Mouse (Mus musculus) embryonic facial prominence, embryonic 13.5 days (tissue): ENCODE results near the gene Tdp2. TPM values are rescaled to one million over a fixed set of nuclear protein-coding genes. Genes with fewer than 3 reads are reported as not detected.

ENCODE experiments used
- ATAC-seq: fragments of 200-750 bp; cut with Nextera tagmentation; 2 replicates; pipeline ENCODE4 v1.8.0; 2017; ENCODE audit warnings: low read depth; ENCODE audit not compliant: insufficient number of reproducible peaks, insufficient read depth, low FRiP score, low TSS enrichment
- H3K27ac ChIP-seq: fragments of 300-500 bp; sonication (generic); 2 replicates; pipeline ENCODE4 v1.5.1; 2015; ENCODE audit warnings: moderate library complexity, mild to moderate bottlenecking, inconsistent platforms
- H3K27me3 ChIP-seq: fragments of 300-500 bp; sonication (generic); 2 replicates; pipeline ENCODE4 v1.6.1; 2015; ENCODE audit warnings: mild to moderate bottlenecking, inconsistent platforms
- H3K36me3 ChIP-seq: fragments of 300-500 bp; sonication (generic); 2 replicates; pipeline ENCODE4 v1.6.1; 2015; ENCODE audit warnings: mild to moderate bottlenecking, inconsistent platforms
- H3K4me1 ChIP-seq: fragments of 300-500 bp; sonication (generic); 2 replicates; pipeline ENCODE4 v1.6.1; 2015; ENCODE audit warnings: inconsistent platforms
- H3K4me2 ChIP-seq: fragments of 300-500 bp; sonication (generic); 2 replicates; pipeline ENCODE4 v1.6.1; 2015; ENCODE audit warnings: moderate library complexity, mild to moderate bottlenecking, inconsistent platforms
- H3K4me3 ChIP-seq: fragments of 300-500 bp; sonication (generic); 2 replicates; pipeline ENCODE4 v1.5.1; 2015; ENCODE audit warnings: mild to moderate bottlenecking, inconsistent platforms
- H3K9ac ChIP-seq: fragments of 300-500 bp; sonication (generic); 2 replicates; pipeline ENCODE4 v1.6.1; 2015; ENCODE audit warnings: mild to moderate bottlenecking, inconsistent platforms
- H3K9me3 ChIP-seq: fragments of 300-500 bp; sonication (generic); 2 replicates; pipeline ENCODE4 v1.6.1; 2016; ENCODE audit warnings: inconsistent platforms
- WGBS: fragments of 180-500 bp; shearing (Covaris S2); methylation state at CpG from one replicate; pipeline ENCODE4 v1.1.7; 2015; ENCODE audit warnings: mixed read lengths; 5-methylcytosine and 5-hydroxymethylcytosine counted together
- polyA plus RNA-seq: library from polyadenylated mRNA; unstranded; fragments of >200 nt; fragmentation: Nextera tagmentation; extraction: Ambion mirVana; gene quantifications from 2 replicates; pipeline ENCODE4 v1.2.1, GENCODE M21; 2015

The Tdp2 gene
- polyA plus RNA-seq, 1 experiment from 2014 or later, result 59.2 TPM

- no peak for ATAC-seq
- Histone ChIP-seq H3K9ac (no peak overlapping the region), H3K36me3 (no peaks in the 10 kb centered on the region), H3K4me3 (no peak overlapping the region), H3K9me3 (no peaks in the 10 kb centered on the region), H3K27me3 (no peaks in the 10 kb centered on the region), H3K27ac (no peak overlapping the region), H3K4me1 (no peaks in the 10 kb centered on the region), H3K4me2 (no peak overlapping the region)
Observed at GRCm38 (mm10) chr13:24859115-24859514, 27.6 kb downstream of the Tdp2 start.

DNA sequence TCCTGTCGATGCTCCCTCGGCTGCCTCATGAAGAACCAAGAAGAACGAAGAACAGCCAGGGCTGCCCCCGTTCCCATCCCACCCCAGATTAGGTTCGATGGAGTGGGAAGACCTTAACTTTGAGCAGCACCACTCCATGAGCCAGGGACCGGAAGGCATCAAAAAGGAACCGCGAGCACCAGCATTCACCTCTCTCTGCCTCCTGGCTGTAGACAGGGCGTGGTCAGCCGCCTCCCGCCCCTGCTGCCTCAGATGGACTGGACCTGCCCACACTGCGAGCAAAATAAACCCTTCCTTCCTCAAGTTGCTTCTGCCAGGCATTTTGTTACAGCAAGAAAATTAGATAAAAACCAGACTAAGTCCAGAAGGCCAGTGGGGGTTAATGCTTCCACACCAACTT is 29.6 kb downstream of the Tdp2 start:
- H3K4me3 ChIP-seq, result no peak overlapping the region
- 70% methylated on average over 12 of the region's 12 CpGs for WGBS
- H3K27ac ChIP-seq, result no peak overlapping the region
- ATAC-seq, result no peak
- no peaks in the 10 kb centered on the region for H3K36me3 ChIP-seq
- H3K4me1 ChIP-seq, result no peaks in the 10 kb centered on the region
- H3K9ac ChIP-seq, result no peak overlapping the region
- no peaks in the 10 kb centered on the region for H3K27me3 ChIP-seq
- H3K4me2 ChIP-seq, result no peak overlapping the region
- H3K9me3 ChIP-seq, result no peaks in the 10 kb centered on the region

DNA sequence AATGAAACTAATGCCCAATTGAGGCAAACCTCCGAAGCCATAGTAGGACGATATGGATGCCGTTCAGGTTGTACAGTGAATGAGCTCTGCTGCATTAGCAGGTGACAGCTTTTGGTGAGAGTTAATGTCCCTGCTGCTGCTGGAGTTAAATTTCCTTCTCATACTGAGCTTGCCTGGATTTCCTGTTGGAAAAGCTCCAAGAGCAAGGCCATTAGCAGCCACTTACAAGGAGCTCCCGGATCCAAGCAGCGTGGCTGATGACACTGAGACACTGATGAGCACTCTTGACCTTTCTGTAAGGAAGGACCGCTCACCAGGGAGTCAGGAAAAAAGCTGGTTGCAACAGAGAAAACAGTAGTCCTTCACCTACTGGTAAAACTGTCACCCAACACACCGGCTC is 30.5 kb downstream of the Tdp2 start:
- WGBS, result 80% methylated on average over 7 of the region's 7 CpGs
- H3K9me3 ChIP-seq, result no peaks in the 10 kb centered on the region

GRCm38 (mm10) chr13:24862520-24862919 is 31.0 kb downstream of the Tdp2 start:
- Histone ChIP-seq H3K27me3 (no peaks in the 10 kb centered on the region), H3K9me3 (no peaks in the 10 kb centered on the region), H3K4me1 (no peaks in the 10 kb centered on the region), H3K36me3 (no peaks in the 10 kb centered on the region), H3K4me3 (no peak overlapping the region), H3K9ac (no peak overlapping the region), H3K4me2 (no peak overlapping the region), H3K27ac (no peak overlapping the region)
- 63% methylated on average over 7 of the region's 7 CpGs for WGBS
- ATAC-seq, result no peak

More for the DNA sequence above, 30.5 kb downstream of the Tdp2 start:
- ATAC-seq, result no peak
- Histone ChIP-seq H3K27me3 (no peaks in the 10 kb centered on the region), H3K4me1 (no peaks in the 10 kb centered on the region), H3K4me3 (no peak overlapping the region), H3K27ac (no peak overlapping the region), H3K4me2 (no peak overlapping the region), H3K36me3 (no peaks in the 10 kb centered on the region), H3K9ac (no peak overlapping the region)

DNA sequence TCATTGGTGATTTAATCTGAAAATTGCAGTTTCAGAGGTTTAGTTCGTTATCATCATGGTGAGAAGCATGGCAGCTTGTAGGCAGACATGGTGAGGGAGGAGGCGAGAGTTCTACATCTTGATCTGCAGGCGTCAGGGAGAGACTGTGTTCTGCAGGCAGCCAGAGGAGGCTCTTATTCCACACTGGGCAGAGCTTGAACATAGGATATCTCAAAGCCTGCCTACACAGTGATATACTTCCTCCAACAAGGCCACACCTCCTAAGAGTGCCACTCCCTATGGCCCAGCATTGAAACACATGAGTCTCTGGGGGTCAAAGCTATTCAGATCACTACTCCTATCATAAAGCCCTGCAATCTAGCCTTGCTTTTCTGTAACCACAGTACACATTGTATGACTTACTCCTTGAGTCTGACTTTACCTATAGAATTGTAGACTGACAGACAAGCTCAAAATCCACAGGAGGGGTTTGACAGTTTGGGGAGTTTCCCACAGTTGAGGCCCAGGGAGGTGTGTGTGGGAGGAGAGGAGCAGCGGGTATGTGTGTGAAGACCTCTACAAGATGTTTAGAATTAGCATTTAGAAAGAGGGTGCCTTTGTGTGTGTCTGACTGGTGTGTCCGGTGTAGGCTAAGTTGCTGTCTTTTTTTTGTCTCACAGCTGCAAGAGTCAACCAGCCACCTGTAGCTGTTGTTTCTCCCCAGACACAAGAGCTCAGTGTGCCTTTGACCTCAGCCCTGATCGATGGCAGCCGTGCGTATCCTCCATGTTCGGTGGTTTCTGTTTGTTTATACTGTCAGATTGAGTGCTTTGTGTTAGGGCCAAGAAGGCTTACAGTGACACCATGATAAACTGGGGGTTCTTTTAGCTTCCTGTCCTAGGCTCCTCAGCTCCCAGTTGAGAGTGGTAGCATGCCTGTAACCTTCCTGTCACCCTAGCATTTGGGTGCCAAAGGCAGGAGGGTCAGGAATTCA is 35.2 kb downstream of the Tdp2 start:
- no peak overlapping the region for H3K27ac ChIP-seq
- H3K9me3 ChIP-seq, result no peaks in the 10 kb centered on the region
- H3K4me3 ChIP-seq, result no peak overlapping the region
- H3K4me1 ChIP-seq, result no peaks in the 10 kb centered on the region
- no peak overlapping the region for H3K9ac ChIP-seq
- no peaks in the 10 kb centered on the region for H3K27me3 ChIP-seq
- no peak overlapping the region for H3K4me2 ChIP-seq
- 70% methylated on average over 9 of the region's 9 CpGs for WGBS
- no peaks in the 10 kb centered on the region for H3K36me3 ChIP-seq
- ATAC-seq, result no peak

- no peaks in the 10 kb centered on the region for H3K9me3 ChIP-seq
- no peak overlapping the region for H3K4me2 ChIP-seq
- H3K4me1 ChIP-seq, result no peaks in the 10 kb centered on the region
- H3K27ac ChIP-seq, result no peak overlapping the region
- no peak for ATAC-seq
- H3K9ac ChIP-seq, result no peak overlapping the region
- H3K27me3 ChIP-seq, result no peaks in the 10 kb centered on the region
- no peaks in the 10 kb centered on the region for H3K36me3 ChIP-seq
- WGBS, result 87% methylated on average over 10 of the region's 10 CpGs
- no peak overlapping the region for H3K4me3 ChIP-seq
Observed at GRCm38 (mm10) chr13:24867789-24868188, 36.3 kb downstream of the Tdp2 start.

DNA sequence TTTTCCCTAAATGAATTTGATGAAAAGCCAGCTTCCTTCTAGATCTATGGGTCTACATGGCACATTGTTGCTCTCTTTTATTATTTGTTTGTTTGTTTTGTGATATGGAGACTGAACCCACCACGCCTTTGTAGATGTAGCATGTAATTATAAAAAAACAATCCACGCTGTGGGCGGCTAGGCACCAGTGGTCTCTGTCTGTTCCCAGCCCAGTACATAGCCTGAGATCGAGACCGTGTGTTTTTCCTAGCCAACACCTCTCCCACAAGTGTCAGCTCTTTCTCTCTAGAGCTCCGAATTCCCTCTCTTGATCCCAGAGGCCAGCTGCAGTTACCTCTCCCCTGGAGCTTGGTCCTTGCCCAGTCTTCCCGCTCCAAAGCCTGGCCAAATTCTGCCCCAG is 36.8 kb downstream of the Tdp2 start:
- Histone ChIP-seq H3K27ac (no peak overlapping the region), H3K9me3 (no peaks in the 10 kb centered on the region), H3K4me3 (no peak overlapping the region), H3K9ac (no peak overlapping the region), H3K4me2 (no peak overlapping the region), H3K36me3 (no peaks in the 10 kb centered on the region), H3K4me1 (no peaks in the 10 kb centered on the region), H3K27me3 (no peaks in the 10 kb centered on the region)
- 88% methylated on average over 7 of the region's 7 CpGs for WGBS
- ATAC-seq, result no peak

DNA sequence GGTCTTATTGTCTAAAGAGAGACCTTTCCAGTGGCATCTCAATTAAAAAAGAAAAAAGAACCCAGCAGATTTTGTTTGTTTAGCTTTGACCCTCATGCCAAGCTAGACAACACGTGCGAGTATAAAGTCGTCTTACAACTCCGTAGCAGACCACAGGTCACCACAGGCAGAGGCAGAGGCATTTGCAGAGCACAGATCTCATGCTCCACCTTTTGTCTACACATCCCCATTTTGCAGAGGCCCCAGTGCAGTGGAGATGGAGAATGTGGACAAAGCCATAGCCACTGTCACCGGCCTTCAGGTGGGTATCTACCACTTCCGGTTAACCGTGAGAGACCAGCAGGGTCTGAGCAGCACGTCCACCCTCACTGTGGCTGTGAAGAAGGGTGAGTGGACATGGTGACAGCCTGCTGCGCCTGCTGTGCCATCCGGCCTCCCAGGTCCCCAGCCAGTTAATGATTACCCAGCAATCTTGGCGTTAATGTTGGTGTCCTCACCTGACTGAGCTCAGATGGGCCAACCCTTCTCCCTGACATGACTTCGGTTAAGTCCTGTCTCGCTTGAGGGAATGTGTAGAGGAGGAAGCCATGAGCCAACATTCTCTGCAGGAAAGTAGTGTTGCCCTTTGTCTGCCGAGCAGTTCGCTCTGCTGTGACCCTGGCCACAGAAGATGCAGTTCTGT is 48.0 kb downstream of the Tdp2 start:
- Histone ChIP-seq H3K9ac (no peak overlapping the region), H3K27me3 (no peaks in the 10 kb centered on the region), H3K36me3 (no peaks in the 10 kb centered on the region), H3K27ac (no peak overlapping the region), H3K4me3 (no peak overlapping the region), H3K9me3 (no peaks in the 10 kb centered on the region), H3K4me1 (no peaks in the 10 kb centered on the region), H3K4me2 (no peak overlapping the region)
- WGBS, result 91% methylated on average over 15 of the region's 15 CpGs
- no peak for ATAC-seq

- Histone ChIP-seq H3K27ac (no peak overlapping the region), H3K4me2 (no peak overlapping the region), H3K4me1 (no peaks in the 10 kb centered on the region), H3K27me3 (no peaks in the 10 kb centered on the region), H3K9ac (no peak overlapping the region), H3K36me3 (no peaks in the 10 kb centered on the region), H3K4me3 (no peak overlapping the region), H3K9me3 (no peaks in the 10 kb centered on the region)
- 91% methylated on average over 6 of the region's 6 CpGs for WGBS
- no peak for ATAC-seq
Observed at GRCm38 (mm10) chr13:24880208-24880607, 48.7 kb downstream of the Tdp2 start.

- no peak for ATAC-seq
- Histone ChIP-seq H3K36me3 (no peaks in the 10 kb centered on the region), H3K9me3 (no peaks in the 10 kb centered on the region), H3K27me3 (no peaks in the 10 kb centered on the region), H3K9ac (no peak overlapping the region), H3K27ac (no peak overlapping the region), H3K4me1 (no peaks in the 10 kb centered on the region), H3K4me3 (no peak overlapping the region), H3K4me2 (no peak overlapping the region)
- WGBS, result 88% methylated on average over 5 of the region's 5 CpGs
Observed at GRCm38 (mm10) chr13:24880704-24881103, 49.2 kb downstream of the Tdp2 start.

GRCm38 (mm10) chr13:24882411-24882810 is 50.9 kb downstream of the Tdp2 start:
- H3K4me2 ChIP-seq, result no peak overlapping the region
- 93% methylated on average over 6 of the region's 6 CpGs for WGBS
- H3K9me3 ChIP-seq, result no peaks in the 10 kb centered on the region
- H3K9ac ChIP-seq, result no peak overlapping the region
- H3K27me3 ChIP-seq, result no peaks in the 10 kb centered on the region
- H3K27ac ChIP-seq, result no peak overlapping the region
- H3K36me3 ChIP-seq, result no peaks in the 10 kb centered on the region
- no peak for ATAC-seq
- no peak overlapping the region for H3K4me3 ChIP-seq
- H3K4me1 ChIP-seq, result no peaks in the 10 kb centered on the region

GRCm38 (mm10) chr13:24889554-24889953 is 58.1 kb downstream of the Tdp2 start:
- H3K4me1 ChIP-seq, result no peaks in the 10 kb centered on the region
- WGBS, result 67% methylated on average over 1 of the region's 1 CpGs
- H3K36me3 ChIP-seq, result no peaks in the 10 kb centered on the region
- no peak overlapping the region for H3K27ac ChIP-seq
- H3K9me3 ChIP-seq, result no peaks in the 10 kb centered on the region
- H3K4me3 ChIP-seq, result no peak overlapping the region
- no peak overlapping the region for H3K9ac ChIP-seq
- H3K27me3 ChIP-seq, result no peaks in the 10 kb centered on the region
- H3K4me2 ChIP-seq, result no peak overlapping the region
- ATAC-seq, result no peak
